Mouse (Mus musculus) gastrocnemius, adult 2 months (tissue): ENCODE data around the gene Tmem179b. TPM values are rescaled to one million over a fixed set of nuclear protein-coding genes. Genes with fewer than 3 reads are reported as not detected.

Source experiments
- DNase-seq: peaks from one replicate; pipeline ENCODE4 v3.0.0; 2022
- H3K27ac ChIP-seq: fragments of 200-600 bp; 2 replicates; pipeline ENCODE4 v1.8.1; 2022; ENCODE audit warnings: mild to moderate bottlenecking
- H3K4me3 ChIP-seq: fragments of 200-600 bp; 2 replicates; pipeline ENCODE4 v1.8.1; 2022; ENCODE audit warnings: mild to moderate bottlenecking, moderate library complexity
- CTCF ChIP-seq: fragments of 200-600 bp; IDR thresholded peaks from 2 replicates; pipeline ENCODE4 v1.8.1; 2022; ENCODE audit warnings: antibody characterized with exemption, mild to moderate bottlenecking, moderate library complexity
- intact Hi-C: fragments of 180-260 bp; cut with DNase I; formaldehyde crosslinking; loops from one replicate; pipeline ENCODE4 v1.15.1; 2025
- microRNA-seq: library from miRNA; unstranded; fragments of <30 nt; microRNA quantifications from one replicate; pipeline ENCODE4 v1.2.0, GENCODE M21; 2021
- total RNA-seq, 2 experiments: library from RNA; stranded (reverse); gene quantifications; 2 replicates each; pipeline ENCODE4 v1.2.3; 2021

Gene Tmem179b
- total RNA-seq, 2 experiments from 2014 or later = 7.4 to 10.6 TPM

DNA sequence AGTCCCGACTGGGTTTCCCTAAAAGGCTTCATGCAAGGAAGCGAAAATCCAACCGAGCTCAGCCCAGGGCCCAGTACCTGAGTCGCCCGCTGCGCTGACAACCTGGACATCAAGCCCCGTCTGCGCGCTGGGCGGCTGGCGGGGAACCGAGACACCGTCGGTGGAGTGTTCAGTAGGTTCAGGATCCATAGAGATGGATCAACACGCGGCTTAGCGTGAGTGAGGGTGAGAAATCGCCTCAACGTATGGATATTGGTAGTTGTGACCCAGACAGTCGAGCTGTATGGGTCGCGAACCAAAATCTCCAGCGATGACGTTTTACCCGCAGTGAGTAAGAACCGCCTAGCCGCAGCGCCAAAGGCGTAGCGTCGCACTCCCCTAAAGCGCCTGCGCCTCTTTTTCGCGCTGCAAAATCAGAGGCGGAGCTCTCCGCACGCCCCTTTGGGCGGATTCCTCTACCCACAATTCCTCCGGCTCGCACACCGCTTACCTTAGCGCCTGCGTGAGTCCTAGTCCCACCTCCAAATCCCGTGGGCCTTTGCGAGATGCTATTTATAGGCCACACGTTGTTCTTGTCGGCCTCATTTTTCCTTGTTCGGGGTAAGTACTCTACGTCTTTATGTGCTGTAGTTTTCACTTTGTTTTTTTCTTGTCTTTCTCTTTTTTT lies 51.2 kb downstream of the Tmem179b start, which contains the start of gene Slc3a2:
Gene Slc3a2, minus strand, starts transcription at position 463 of the 667 bp plus-strand sequence.
- no peak for TF ChIP-seq CTCF
- intact Hi-C loops = loop anchor here (2.0 kb wide), 1 partner anchor 96 kb away; the partner anchor contains the start of gene Ttc9c
- Histone ChIP-seq H3K4me3 (peak within 1 kb of the TSS; percentile 79), H3K27ac (peak within 1 kb of the TSS; percentile 96)
- peak; percentile 97 for DNase-seq

GRCm38 (mm10) chr19:8722559-8722906 lies 51.7 kb downstream of the Tmem179b start:
- no peak for DNase-seq
- intact Hi-C loops = loop anchor here (2.0 kb wide), 1 partner anchor 96 kb away; the partner anchor contains the start of gene Ttc9c
- no peak for TF ChIP-seq CTCF
- H3K4me3 ChIP-seq = peak overlapping the region; percentile 79
- H3K27ac ChIP-seq = peak overlapping the region; percentile 96

Small RNA genes within 50 kb of the gene (microRNA-seq; reads per million reads assigned to microRNA genes)
- gene Mir6992 = not detected

Other genes with a start within 250 kb of the Tmem179b start
- not detected for gene Slc22a8, start 183.2 kb downstream of the Tmem179b start, total RNA-seq
- not detected for gene Slc22a6, start 156.4 kb downstream of the Tmem179b start, total RNA-seq
- gene Chrm1, start 110.7 kb downstream of the Tmem179b start, total RNA-seq = not detected
- gene Slc3a2, start 51.1 kb downstream of the Tmem179b start, total RNA-seq = 10 to 100 TPM; 33.9 to 35.1 TPM
- gene Wdr74, start 38.6 kb downstream of the Tmem179b start, total RNA-seq = 10 to 100 TPM; 15.4 to 16.4 TPM
- gene 1700092M07Rik, start 33.7 kb downstream of the Tmem179b start, total RNA-seq = not detected
- gene Stx5a, start 33.1 kb downstream of the Tmem179b start, total RNA-seq = 10 to 100 TPM; 20.8 to 22.1 TPM
- gene Nxf1, start 17.4 kb downstream of the Tmem179b start, total RNA-seq = 10 to 100 TPM; 37.8 to 41.5 TPM
- gene Tmem223, start 3.5 kb downstream of the Tmem179b start, total RNA-seq = 100 to 1,000 TPM in 1 of 2 experiments, 10 to 100 TPM in 1; 77.2 to 118 TPM
- gene Taf6l, start 11.9 kb upstream of the Tmem179b start, total RNA-seq = 1 to 10 TPM; 5.2 to 6.7 TPM
- 10 to 100 TPM; 35.6 to 42.6 TPM for gene Polr2g, start 24.1 kb upstream of the Tmem179b start, total RNA-seq
- gene Zbtb3, start 28.1 kb upstream of the Tmem179b start, total RNA-seq = 1 to 10 TPM in 1 of 2 experiments, under 1 TPM in 1; 0.82 to 1.1 TPM
- 10 to 100 TPM; 11.9 to 12.6 TPM for gene Ttc9c, start 44.9 kb upstream of the Tmem179b start, total RNA-seq
- gene Hnrnpul2, start 45.5 kb upstream of the Tmem179b start, total RNA-seq = 10 to 100 TPM; 40.1 to 49.4 TPM
- not detected for gene AC129217.1, start 55.3 kb upstream of the Tmem179b start, total RNA-seq
- 10 to 100 TPM; 16.8 to 18.4 TPM for gene Bscl2, start 63.0 kb upstream of the Tmem179b start, total RNA-seq
- gene Gng3, start 64.7 kb upstream of the Tmem179b start, total RNA-seq = not detected
- 1 to 10 TPM; 7.3 to 7.8 TPM for gene Lrrn4cl, start 76.3 kb upstream of the Tmem179b start, total RNA-seq
- gene Ubxn1, start 97.0 kb upstream of the Tmem179b start, total RNA-seq = 100 to 1,000 TPM; 199 to 235 TPM
- 10 to 100 TPM; 57.7 to 59.0 TPM for gene Uqcc3, start 106.5 kb upstream of the Tmem179b start, total RNA-seq
- gene Lbhd1, start 109.3 kb upstream of the Tmem179b start, total RNA-seq = 1 to 10 TPM in 1 of 2 experiments, under 1 TPM in 1; 0.99 to 6.1 TPM
- not detected for gene Gm49403, start 109.5 kb upstream of the Tmem179b start, total RNA-seq
- gene 1810009A15Rik, start 114.4 kb upstream of the Tmem179b start, total RNA-seq = 10 to 100 TPM; 11.8 to 13.5 TPM
- 1 to 10 TPM in 1 of 2 experiments, under 1 TPM in 1; 0.61 to 5.3 TPM for gene Gm49416, start 114.5 kb upstream of the Tmem179b start, total RNA-seq
- 10 to 100 TPM; 10.6 to 12.5 TPM for gene Ints5, start 118.5 kb upstream of the Tmem179b start, total RNA-seq
- 10 to 100 TPM; 21.6 to 26.4 TPM for gene Ganab, start 123.6 kb upstream of the Tmem179b start, total RNA-seq
- gene B3gat3, start 145.9 kb upstream of the Tmem179b start, total RNA-seq = 10 to 100 TPM; 32.2 to 35.7 TPM
- 1 to 10 TPM; 7.3 TPM for gene Rom1, start 154.9 kb upstream of the Tmem179b start, total RNA-seq
- 1 to 10 TPM; 3.4 to 6.2 TPM for gene Eml3, start 155.1 kb upstream of the Tmem179b start, total RNA-seq
- gene Mta2, start 167.4 kb upstream of the Tmem179b start, total RNA-seq = 10 to 100 TPM; 23.5 to 27.2 TPM
- gene Tut1, start 179.4 kb upstream of the Tmem179b start, total RNA-seq = 10 to 100 TPM in 1 of 2 experiments, 1 to 10 TPM in 1; 7.9 to 10.4 TPM
- gene Eef1g, start 192.6 kb upstream of the Tmem179b start, total RNA-seq = 100 to 1,000 TPM; 423 to 463 TPM
- 100 to 1,000 TPM; 212 to 217 TPM for gene Ahnak, start 214.8 kb upstream of the Tmem179b start, total RNA-seq